Mouse (Mus musculus): Measurements from ENCODE around the gene Gen1. TPM values are rescaled to one million over a fixed set of nuclear protein-coding genes. Genes with fewer than 3 reads are reported as not detected.

The Gen1 gene
- polyA plus RNA-seq, 1 experiment from 2014 or later, result 13.5 TPM

Small RNA genes within 50 kb of the gene (microRNA-seq; reads per million reads assigned to microRNA genes)
- not detected for gene Mir7675 (ENCODE audit: borderline number of aligned reads)

Other genes with a start within 250 kb of the Gen1 start
- gene Kcns3, start 114.7 kb downstream of the Gen1 start, polyA plus RNA-seq (2014; fragmentation: Nextera tagmentation; extraction: Ambion mirVana), result 0.36 and 0.48 TPM in 2 replicates
- not detected in 2 replicates for gene Msgn1, start 56.8 kb downstream of the Gen1 start, polyA plus RNA-seq (2014; fragmentation: Nextera tagmentation; extraction: Ambion mirVana)
- 91.1 and 95.8 TPM in 2 replicates for gene Smc6, start 85 bp upstream of the Gen1 start, polyA plus RNA-seq (2014; fragmentation: Nextera tagmentation; extraction: Ambion mirVana)
- gene Vsnl1, start 170.8 kb upstream of the Gen1 start, polyA plus RNA-seq (2014; fragmentation: Nextera tagmentation; extraction: Ambion mirVana), result 4.4 and 5.9 TPM in 2 replicates
- gene Rad51ap2, start 190.3 kb upstream of the Gen1 start, polyA plus RNA-seq (2014; fragmentation: Nextera tagmentation; extraction: Ambion mirVana), result 0.16 and 0.23 TPM in 2 replicates

Measured in liver, embryonic 11.5 days (tissue).